Mouse (Mus musculus): Measurements from ENCODE around the gene Il33. TPM values are rescaled to one million over a fixed set of nuclear protein-coding genes. Genes with fewer than 3 reads are reported as not detected.

Il33 gene
- polyA plus RNA-seq, 1 experiment from 2014 or later = 0.71 TPM

DNA sequence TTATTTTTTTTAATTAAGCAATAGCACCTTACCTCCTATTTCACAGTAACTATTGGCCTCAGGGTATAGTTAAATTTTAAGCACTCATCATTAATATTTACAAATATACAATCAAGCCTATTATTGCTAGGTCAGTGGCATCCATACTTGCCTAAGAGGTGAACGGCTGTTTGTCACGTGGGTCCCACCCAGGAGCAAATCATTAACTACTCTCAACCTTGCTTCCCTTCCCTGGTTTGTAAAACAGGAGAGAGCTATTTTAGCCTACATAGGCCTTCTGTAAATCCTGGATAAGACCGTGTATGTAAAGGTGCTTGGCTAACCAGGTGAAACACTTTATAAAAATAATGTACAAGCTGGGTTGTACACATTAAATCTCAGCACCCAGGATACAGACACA is 43.0 kb downstream of the Il33 start:
- H3K4me2 ChIP-seq (ENCODE audit: low read length) = no peak overlapping the region
- ATAC-seq = no peak
- H3K27ac ChIP-seq (ENCODE audit: low read length) = no peak overlapping the region
- H3K9ac ChIP-seq (replicated peaks; ENCODE audit: low read depth, low read length) = no peak overlapping the region
- H3K4me1 ChIP-seq (replicated peaks; ENCODE audit: control insufficient read depth, insufficient read depth, low read length) = no peaks in the 10 kb centered on the region
- H3K27me3 ChIP-seq (replicated peaks; ENCODE audit: control insufficient read depth, insufficient read depth, low read length) = no peaks in the 10 kb centered on the region
- 89% methylated on average over 3 of the region's 3 CpGs for WGBS
- H3K36me3 ChIP-seq (ENCODE audit: control insufficient read depth, insufficient read depth) = no peaks in the 10 kb centered on the region
- H3K4me3 ChIP-seq (replicated peaks; ENCODE audit: low read length) = no peak overlapping the region
- H3K9me3 ChIP-seq (ENCODE audit: control insufficient read depth, low read length) = no peaks in the 10 kb centered on the region

DNA sequence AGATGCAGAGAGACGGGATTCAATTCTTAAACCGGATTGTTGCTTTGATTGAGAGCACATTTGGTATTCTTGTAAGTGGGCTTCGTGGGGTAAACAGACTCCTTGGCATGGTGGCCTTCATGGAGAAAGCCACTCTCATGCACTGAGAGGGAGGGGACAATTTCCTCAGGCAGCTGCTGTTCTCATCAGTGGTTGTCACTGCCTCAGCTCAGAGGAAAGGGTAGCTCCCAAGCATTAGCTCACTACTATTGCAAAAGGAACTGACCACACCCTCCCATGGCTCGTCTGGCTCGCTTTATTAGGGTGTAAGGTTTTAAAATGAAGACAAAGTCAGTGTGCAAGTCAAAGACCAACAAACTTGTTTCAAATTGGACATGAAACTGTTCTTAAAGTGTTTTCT is 48.5 kb downstream of the Il33 start:
- Histone ChIP-seq H3K4me2 (ENCODE audit: low read length) (no peak overlapping the region), H3K4me1 (replicated peaks; ENCODE audit: control insufficient read depth, insufficient read depth, low read length) (no peaks in the 10 kb centered on the region), H3K4me3 (replicated peaks; ENCODE audit: low read length) (no peak overlapping the region), H3K9ac (replicated peaks; ENCODE audit: low read depth, low read length) (no peak overlapping the region), H3K9me3 (ENCODE audit: control insufficient read depth, low read length) (no peaks in the 10 kb centered on the region), H3K27me3 (replicated peaks; ENCODE audit: control insufficient read depth, insufficient read depth, low read length) (no peaks in the 10 kb centered on the region), H3K27ac (ENCODE audit: low read length) (no peak overlapping the region), H3K36me3 (ENCODE audit: control insufficient read depth, insufficient read depth) (no peaks in the 10 kb centered on the region)
- ATAC-seq = no peak
- 79% methylated on average over 5 of the region's 5 CpGs for WGBS

DNA sequence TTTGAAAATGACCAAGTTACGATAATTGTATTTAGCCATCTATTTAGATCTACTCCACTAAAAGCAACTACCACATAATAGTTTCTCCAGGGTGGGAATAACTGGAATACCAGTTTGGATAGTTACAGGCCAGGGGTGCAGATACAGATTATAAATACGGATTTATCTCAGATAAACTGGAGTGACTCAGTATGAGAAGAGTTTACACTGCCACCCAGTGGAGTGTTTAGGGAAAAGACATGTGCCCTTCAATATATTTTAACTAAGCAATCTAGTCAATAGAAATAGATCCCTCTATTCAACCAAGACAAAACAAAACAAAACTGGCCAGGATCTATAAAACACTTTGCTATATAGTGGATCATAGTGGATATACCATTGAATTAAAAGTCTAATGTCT is 53.9 kb downstream of the Il33 start:
- Histone ChIP-seq H3K4me3 (replicated peaks; ENCODE audit: low read length) (no peak overlapping the region), H3K27ac (ENCODE audit: low read length) (no peak overlapping the region), H3K9ac (replicated peaks; ENCODE audit: low read depth, low read length) (no peak overlapping the region), H3K9me3 (ENCODE audit: control insufficient read depth, low read length) (no peaks in the 10 kb centered on the region), H3K36me3 (ENCODE audit: control insufficient read depth, insufficient read depth) (no peaks in the 10 kb centered on the region), H3K4me2 (ENCODE audit: low read length) (no peak overlapping the region), H3K4me1 (replicated peaks; ENCODE audit: control insufficient read depth, insufficient read depth, low read length) (peaks cover 6% of the 10 kb centered on the region; the same call in 1 of the 2 replicates), H3K27me3 (replicated peaks; ENCODE audit: control insufficient read depth, insufficient read depth, low read length) (no peaks in the 10 kb centered on the region)
- peak; percentile 65 for ATAC-seq
- WGBS = 60% methylated on average over 2 of the region's 2 CpGs

DNA sequence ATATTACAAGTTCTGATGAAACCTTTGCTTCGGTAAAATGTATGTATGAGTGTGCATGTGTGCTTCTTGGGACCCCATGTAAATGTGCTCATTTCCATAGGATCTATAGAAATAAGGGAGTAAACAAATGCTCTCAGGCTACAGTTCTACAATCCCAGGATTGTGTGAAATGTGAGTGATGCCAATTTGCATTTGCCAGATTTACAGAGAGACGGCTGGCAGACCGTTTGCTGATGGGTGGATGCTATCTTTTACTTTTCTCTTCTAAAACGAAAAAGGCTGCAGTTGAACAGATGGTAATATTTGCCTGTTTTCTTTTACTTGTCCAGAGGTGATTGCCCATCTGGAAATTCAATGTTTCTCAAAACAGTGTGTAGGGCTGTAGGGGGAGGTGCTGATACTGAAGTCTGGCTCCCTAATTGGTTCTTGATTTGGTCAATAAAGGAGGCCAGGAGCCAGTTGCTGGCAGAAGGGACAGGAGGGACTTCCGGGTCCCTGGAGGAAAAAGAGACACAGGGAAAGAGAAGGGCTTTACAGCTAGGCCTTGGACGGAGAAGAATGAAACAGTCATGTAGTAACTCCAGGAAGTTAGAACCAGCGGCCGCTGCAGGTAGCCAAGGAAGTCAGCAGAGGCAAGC is 54.7 kb downstream of the Il33 start:
- Histone ChIP-seq H3K36me3 (ENCODE audit: control insufficient read depth, insufficient read depth) (no peaks in the 10 kb centered on the region), H3K4me2 (ENCODE audit: low read length) (no peak overlapping the region), H3K9ac (replicated peaks; ENCODE audit: low read depth, low read length) (no peak overlapping the region), H3K9me3 (ENCODE audit: control insufficient read depth, low read length) (no peaks in the 10 kb centered on the region), H3K4me1 (replicated peaks; ENCODE audit: control insufficient read depth, insufficient read depth, low read length) (peaks cover 6% of the 10 kb centered on the region; the same call in 1 of the 2 replicates), H3K4me3 (replicated peaks; ENCODE audit: low read length) (no peak overlapping the region), H3K27ac (ENCODE audit: low read length) (no peak overlapping the region; the same call in 1 of the 2 replicates), H3K27me3 (replicated peaks; ENCODE audit: control insufficient read depth, insufficient read depth, low read length) (no peaks in the 10 kb centered on the region)
- 58% methylated on average over 8 of the region's 8 CpGs for WGBS
- peak; percentile 54 for ATAC-seq

DNA sequence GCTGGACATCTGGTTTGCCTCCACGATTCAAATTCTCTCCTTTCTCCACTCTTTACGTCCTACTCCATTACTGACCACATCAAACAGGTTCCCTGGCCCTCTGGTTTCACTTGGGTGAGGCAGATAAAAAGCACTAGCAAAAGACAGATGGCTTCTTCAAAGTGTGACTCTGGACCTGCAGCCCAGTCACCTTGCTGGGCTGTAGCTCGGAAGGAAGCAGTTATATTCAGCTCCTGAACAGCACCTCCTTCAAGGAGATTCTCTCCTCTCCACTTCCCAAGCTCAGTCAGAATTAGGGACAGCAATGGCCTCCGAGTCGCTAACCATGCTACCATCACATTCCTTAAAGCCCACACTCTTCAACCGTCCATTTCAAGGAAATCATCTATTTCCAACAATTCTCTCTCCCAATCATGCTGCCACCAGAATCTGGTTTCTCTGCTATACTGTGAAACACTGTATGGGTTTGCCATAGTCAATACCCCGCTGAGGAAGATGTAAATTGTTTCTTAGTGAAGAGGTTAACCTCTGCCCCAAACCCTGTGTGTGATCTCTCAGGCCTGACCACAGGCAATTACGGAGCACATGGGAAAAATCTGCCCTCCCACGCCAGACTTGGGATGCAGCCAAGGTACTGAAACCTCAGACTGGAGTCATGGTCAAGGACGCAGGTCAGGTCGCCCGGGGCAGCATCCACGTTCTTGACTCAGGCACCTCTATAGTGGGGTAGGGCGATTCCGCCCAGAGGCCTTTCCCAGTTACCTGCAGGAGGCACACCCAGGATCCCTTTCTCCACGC is 59.5 kb downstream of the Il33 start:
- Histone ChIP-seq H3K4me1 (replicated peaks; ENCODE audit: control insufficient read depth, insufficient read depth, low read length) (peaks cover 5% of the 10 kb centered on the region; the same call in 1 of the 2 replicates), H3K27ac (ENCODE audit: low read length) (no peak overlapping the region), H3K27me3 (replicated peaks; ENCODE audit: control insufficient read depth, insufficient read depth, low read length) (no peaks in the 10 kb centered on the region), H3K36me3 (ENCODE audit: control insufficient read depth, insufficient read depth) (no peaks in the 10 kb centered on the region), H3K9me3 (ENCODE audit: control insufficient read depth, low read length) (no peaks in the 10 kb centered on the region), H3K9ac (replicated peaks; ENCODE audit: low read depth, low read length) (no peak overlapping the region), H3K4me3 (replicated peaks; ENCODE audit: low read length) (no peak overlapping the region), H3K4me2 (ENCODE audit: low read length) (no peak overlapping the region)
- no peak for ATAC-seq
- 82% methylated on average over 16 of the region's 16 CpGs for WGBS

DNA sequence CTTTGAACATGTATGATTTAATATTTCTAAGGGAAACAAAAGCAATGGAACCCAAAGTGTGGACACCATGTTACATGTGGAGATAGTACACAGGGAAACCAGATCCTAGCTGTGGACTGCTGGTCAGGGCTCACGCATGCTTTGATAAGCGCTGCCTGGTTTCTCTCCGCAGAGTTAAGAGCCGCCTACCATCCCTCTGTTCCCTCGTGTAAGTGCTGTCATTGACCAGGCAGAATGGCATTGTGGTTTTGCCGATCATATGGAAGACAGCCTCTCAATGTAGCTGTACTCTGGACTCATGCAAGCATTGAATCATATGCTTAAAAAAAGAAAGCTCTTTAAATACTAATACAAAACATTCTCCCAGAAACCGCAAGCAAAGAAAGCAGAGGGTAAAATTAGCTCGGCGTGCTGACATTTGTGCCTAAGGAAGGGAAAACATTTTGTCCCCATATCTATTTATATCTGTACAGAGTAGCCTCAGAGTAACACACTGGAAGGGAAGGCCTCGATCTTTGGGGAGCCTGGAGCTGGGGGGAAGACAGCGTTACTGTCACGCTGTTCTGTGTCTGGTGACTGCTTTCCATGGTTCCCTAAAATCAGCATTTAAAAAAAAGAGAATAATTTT is 61.7 kb downstream of the Il33 start:
- Histone ChIP-seq H3K27me3 (replicated peaks; ENCODE audit: control insufficient read depth, insufficient read depth, low read length) (no peaks in the 10 kb centered on the region), H3K4me2 (ENCODE audit: low read length) (no peak overlapping the region), H3K27ac (ENCODE audit: low read length) (no peak overlapping the region), H3K4me1 (replicated peaks; ENCODE audit: control insufficient read depth, insufficient read depth, low read length) (no peaks in the 10 kb centered on the region), H3K36me3 (ENCODE audit: control insufficient read depth, insufficient read depth) (no peaks in the 10 kb centered on the region), H3K9ac (replicated peaks; ENCODE audit: low read depth, low read length) (no peak overlapping the region), H3K4me3 (replicated peaks; ENCODE audit: low read length) (no peak overlapping the region), H3K9me3 (ENCODE audit: control insufficient read depth, low read length) (no peaks in the 10 kb centered on the region)
- WGBS = 86% methylated on average over 12 of the region's 12 CpGs
- ATAC-seq = no peak

DNA sequence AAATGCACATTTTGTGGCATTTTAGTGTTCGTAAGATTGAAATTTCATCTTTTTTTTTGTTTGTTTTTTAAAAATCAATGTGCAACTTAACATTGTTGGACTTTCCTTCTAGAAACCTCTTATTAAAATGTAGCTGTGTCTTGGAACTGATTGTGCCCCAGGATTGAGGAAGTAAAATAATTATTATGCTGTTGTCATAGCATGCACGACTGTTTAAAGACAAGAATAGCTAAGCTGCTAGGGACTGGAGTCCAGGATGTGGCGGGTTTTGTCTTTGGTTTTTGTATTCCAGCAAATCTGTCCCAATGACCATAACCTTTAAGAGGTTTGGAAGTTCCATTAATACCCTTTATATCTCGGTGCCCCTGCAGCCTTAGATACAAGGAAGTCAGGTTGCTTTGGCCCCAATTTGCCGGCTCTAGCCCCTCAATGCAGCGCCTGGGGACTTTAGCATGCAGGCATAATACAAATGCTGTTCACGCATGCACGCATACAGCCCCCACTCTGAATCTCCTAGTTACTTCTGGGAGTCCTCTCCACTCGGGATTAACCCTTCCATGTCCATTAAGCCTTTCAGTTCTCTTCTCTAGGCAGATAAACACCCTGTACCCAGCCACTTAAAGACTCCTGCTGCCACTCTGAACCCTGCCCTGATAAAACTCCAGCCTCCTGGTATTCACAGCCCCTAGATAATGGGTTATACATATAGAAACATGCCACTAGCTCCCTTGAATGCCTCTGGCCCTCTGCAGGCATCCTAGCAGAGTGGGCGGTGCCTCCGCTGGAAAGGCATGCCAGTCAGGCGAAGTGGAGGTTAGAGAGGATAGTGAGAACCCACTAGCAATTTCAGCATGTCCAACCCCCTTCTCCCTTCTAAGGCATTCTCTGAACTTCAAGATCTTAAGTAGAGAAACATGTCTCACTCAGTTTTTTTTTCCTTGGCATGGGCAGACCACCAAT is 75.8 kb downstream of the Il33 start:
- no peak overlapping the region for H3K27ac ChIP-seq (ENCODE audit: low read length)
- H3K4me2 ChIP-seq (ENCODE audit: low read length) = peak overlapping the region; percentile 26
- H3K4me1 ChIP-seq (replicated peaks; ENCODE audit: control insufficient read depth, insufficient read depth, low read length) = 0 out of 2 replicates have a peak, but pooled peaks cover 2% of the 10 kb centered on the region
- 28% methylated on average over 12 of the region's 12 CpGs for WGBS
- H3K9me3 ChIP-seq (ENCODE audit: control insufficient read depth, low read length) = no peaks in the 10 kb centered on the region
- no peak overlapping the region for H3K4me3 ChIP-seq (replicated peaks; ENCODE audit: low read length)
- H3K36me3 ChIP-seq (ENCODE audit: control insufficient read depth, insufficient read depth) = no peaks in the 10 kb centered on the region
- ATAC-seq = peak; percentile 78
- no peak overlapping the region for H3K9ac ChIP-seq (replicated peaks; ENCODE audit: low read depth, low read length)
- H3K27me3 ChIP-seq (replicated peaks; ENCODE audit: control insufficient read depth, insufficient read depth, low read length) = no peaks in the 10 kb centered on the region

DNA sequence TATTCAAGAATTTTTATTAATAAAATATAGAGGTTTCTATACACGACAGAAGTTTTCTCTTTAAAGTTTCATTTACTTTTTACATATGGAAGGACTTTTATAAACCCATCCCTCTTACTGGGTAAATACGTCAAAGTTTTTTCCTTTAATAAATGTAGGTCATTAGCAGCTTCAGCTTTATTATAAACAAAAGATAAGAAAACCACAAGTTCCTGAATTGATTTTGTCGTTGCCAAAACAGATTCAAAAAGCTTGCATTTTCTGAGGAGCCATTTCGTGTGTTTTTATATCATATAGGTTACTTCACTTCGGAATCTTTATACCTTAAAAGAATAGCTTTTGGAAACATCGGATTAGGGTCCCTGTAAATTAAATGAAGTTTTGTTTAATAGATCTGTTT is 76.6 kb downstream of the Il33 start:
- H3K27me3 ChIP-seq (replicated peaks; ENCODE audit: control insufficient read depth, insufficient read depth, low read length) = no peaks in the 10 kb centered on the region
- no peak overlapping the region for H3K4me3 ChIP-seq (replicated peaks; ENCODE audit: low read length)
- no peak overlapping the region for H3K9ac ChIP-seq (replicated peaks; ENCODE audit: low read depth, low read length)
- 83% methylated on average over 6 of the region's 6 CpGs for WGBS
- 0 out of 2 replicates have a peak, but pooled peaks cover 2% of the 10 kb centered on the region for H3K4me1 ChIP-seq (replicated peaks; ENCODE audit: control insufficient read depth, insufficient read depth, low read length)
- ATAC-seq = no peak
- H3K27ac ChIP-seq (ENCODE audit: low read length) = no peak overlapping the region
- H3K4me2 ChIP-seq (ENCODE audit: low read length) = no peak overlapping the region
- no peaks in the 10 kb centered on the region for H3K36me3 ChIP-seq (ENCODE audit: control insufficient read depth, insufficient read depth)
- no peaks in the 10 kb centered on the region for H3K9me3 ChIP-seq (ENCODE audit: control insufficient read depth, low read length)
